Mouse (Mus musculus) large intestine, adult 2 months (tissue): ENCODE results near the gene Spef2. TPM values are rescaled to one million over a fixed set of nuclear protein-coding genes. Genes with fewer than 3 reads are reported as not detected.
"Not testable (repeated sequence)": the region's sequence is repeated elsewhere in the genome, so short reads cannot be mapped to it uniquely, and the experiment has no call there.

Experiments used
- DNase-seq: peaks from one replicate; pipeline ENCODE4 v3.0.0-alpha.2; 2012; ENCODE audit warnings: low read depth, low spot score
- WGBS: fragments of 180-500 bp; shearing (Covaris S2); methylation state at CpG from one replicate; pipeline ENCODE4 v1.1.7; 2018; 5-methylcytosine and 5-hydroxymethylcytosine counted together
- polyA plus RNA-seq: library from polyadenylated mRNA; depleted of rRNA; stranded (reverse); fragments of >200 nt; gene quantifications from 2 replicates; pipeline ENCODE4 v1.2.3, GENCODE M21; 2012; rRNA removed

Gene Spef2
- polyA plus RNA-seq = not detected in 2 replicates

DNA sequence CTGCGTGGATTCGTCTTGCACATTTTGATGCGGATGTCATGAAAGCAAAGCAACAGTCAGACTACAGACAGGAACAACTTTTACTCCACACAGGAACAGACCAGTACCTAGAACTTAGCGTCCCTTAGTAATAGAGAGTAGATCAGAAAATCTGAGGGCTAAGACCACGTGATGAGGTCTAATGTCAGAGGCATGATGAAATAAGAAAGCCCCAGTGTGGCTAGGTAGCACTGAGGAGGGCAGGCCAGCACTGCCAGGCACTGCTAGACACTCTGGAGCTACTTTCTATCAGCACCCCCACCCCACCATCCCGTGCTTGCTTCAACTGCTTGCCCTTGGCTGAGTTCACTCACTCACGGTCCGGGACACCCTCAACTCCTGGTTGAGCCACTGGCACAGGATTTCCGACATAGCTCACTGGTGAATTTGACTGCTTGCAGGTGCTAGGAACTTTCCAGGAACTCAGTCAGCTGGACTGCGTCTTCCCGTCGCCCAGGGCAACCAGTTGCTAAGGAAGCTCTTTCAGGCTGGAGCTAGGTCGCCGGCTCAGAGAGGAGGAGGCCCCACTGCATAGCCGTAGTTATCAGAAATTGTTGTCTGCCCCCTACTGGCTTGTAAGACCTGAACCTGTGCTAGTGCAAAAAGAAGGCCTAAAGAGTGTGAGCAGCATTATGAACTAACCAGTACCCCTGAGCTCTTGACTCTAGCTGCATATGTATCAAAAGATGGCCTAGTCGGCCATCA lies at the start of gene Spef2:
Gene Spef2 (minus strand): TSS at position 510 of the 744 bp plus-strand sequence.
- DNase-seq = peak; percentile 0
- 26% methylated on average over 16 of the region's 16 CpGs for WGBS

DNA sequence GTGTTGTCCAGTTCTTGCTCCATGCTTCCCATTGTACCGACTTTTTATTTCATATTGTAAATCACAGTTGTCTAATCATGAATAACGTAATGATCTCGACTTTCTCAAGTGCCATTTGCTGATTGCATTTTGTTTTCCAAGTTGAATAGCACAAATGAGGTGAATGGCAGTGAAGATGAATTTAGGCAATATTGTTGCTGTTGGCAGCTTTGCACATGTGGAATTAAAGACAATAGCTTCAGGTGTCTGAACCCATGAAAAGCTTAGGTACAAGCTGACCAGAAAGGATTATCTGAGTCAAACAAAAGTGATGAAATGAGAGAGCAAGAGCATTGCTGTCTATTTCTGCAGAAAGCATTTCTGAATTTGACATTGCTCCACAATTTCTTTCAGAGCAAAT lies 45.5 kb upstream of the Spef2 start:
- no peak for DNase-seq
- WGBS = 83% methylated on average over 3 of the region's 3 CpGs

DNA sequence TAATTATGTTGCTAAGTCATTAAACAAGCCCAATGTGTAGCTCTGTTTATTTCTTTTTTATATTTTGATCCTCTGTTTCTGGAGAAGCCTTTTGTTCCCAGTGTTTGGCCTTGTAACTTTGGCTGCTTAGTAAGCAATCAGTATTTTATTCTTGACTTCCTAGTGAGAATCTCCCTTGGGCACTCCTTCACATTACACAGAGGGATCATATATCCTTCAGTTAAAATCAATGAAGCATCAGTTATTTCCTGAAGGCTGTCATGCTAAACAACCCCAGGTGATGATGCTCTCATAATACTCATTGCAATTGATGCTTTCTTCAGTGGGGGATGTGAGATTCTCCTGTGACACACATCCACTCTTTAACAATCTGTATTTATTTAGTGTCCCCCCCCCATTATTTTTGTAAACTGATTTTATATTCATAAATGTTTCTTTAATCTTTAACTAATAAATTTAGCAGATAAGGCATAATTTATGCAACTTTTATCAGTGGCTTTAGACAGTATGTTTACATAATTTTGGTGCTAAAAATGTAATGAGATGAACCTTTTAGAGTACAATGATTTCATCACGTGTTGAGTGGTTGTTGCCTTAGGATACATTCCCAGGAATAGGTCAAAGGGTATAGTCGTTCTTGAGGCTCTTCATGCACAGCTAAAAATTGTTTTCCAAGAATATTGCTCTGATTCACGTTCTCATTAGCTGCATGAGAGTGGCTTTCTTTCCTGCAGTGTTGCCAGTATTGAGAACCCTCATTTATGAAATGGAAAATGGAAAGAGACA lies 39.8 kb upstream of the Spef2 start:
- 37% methylated on average over 3 of the region's 3 CpGs for WGBS

DNA sequence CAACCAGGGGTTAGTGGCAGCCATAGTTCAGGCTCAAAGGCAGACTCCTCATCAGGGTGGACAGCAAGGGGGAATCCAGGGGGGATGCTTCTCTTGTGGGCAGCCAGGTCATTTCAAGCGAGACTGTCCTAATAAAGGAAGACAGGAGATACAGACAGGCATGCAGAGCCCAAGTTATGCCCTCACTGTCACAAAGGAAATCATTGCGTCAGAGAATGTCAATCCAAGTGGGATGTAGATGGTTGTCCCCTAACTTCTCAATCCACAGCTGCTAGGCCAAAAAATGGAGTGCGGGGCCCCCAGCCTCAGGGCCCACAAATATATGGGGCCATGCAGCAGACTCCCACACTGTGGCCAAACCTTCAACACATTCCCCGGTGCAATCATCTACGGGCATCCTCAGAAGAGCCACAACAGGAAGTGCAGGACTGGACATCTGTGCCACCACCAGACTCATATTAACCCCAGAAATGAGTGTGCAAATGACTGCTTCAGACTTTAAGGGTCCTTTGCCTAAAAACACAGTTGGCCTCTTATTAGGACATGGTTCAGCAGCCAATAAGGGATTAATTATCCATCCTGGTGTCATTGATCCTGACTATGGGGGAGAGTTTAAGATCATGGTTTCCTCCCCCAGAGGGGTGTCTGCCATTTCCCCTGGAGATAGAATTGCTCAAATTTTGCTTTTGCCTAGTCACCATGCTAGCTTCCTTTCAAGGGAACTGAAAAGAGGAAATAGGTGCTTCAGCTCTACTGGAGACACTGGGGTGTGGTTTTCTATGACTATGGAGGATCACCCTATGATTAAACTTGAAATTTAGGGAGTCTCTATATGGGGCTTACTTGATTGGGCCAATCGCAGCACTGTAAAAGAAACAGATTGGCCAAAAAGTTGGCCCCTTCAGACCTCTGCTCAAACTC lies 25.8 kb upstream of the Spef2 start:
- not testable (repeated sequence) for DNase-seq
- 89% methylated on average over 6 of the region's 6 CpGs for WGBS

More for the DNA sequence above, 39.8 kb upstream of the Spef2 start:
- DNase-seq = no peak

DNA sequence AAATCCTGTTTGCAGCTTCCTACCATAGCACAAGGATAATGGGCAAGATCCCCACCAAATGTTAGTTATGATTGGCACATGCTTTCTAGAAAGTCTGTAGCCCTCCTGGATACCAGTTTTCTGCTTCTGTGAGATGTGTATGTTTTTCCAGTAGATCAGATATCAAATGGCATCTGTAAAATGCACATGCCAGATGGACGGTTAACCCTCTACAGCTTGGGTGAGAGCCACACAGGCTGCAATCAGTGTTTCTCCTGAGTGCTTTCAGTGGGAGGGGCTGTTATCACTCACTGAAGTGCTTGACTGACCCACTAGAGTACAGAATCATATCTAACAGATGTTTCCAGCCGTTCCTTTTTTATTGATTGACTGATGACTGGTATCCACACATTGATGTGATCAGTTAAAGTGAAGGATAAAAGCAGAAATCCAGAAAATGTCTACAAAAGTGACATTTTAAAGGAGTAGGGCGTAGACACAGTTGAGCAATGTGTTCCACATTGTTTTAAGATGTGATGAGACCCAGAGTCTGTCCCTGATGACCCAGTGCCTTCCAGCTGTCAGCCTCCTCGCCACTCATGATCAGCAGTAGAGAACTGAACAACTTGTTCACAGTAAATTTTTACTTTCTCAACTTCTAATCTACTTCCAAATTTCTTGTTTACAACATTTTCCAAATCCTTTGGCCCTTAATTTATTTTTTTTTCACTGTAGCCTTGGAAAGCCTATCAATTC lies 19.7 kb upstream of the Spef2 start:
- no peak for DNase-seq
- WGBS = 51% methylated on average over 4 of the region's 4 CpGs

DNA sequence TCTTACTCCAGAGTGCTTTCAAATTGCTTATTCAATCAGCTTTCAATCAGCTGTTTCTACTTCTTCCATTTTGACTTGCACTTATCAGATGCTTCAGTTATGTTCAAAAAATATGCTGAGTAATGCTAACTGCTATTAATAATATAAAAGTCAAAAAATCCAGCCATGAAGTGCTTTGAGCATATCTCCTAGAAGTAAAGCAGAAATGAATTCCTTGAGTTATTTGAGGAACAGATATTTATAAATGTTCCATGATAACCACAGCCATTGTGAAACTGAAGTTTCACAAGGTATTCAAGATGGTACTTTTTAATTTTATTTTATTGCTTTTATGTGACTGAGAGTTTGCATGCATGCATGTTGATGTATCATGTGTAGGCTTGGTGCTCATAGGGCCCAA lies 18.4 kb upstream of the Spef2 start:
- DNase-seq = no peak

DNA sequence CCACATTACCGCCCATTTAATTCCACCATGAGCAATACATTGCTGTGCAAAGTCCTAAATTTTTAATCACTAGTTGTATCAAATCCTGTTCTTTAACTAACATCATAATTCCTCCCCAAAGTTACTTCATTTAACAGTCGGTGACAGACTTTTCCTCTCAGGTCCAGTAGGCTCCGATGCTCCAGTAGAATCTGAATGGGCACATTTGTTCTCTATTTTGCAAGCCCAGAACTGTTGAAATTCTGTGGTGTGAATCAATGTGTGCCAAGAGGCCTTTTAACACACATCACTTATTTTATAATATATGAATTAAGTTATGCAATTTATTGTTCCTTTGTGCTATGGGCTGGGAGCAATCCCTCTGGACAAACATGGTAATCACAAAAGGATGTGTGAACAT lies 2.3 kb upstream of the Spef2 start:
- DNase-seq = no peak
- WGBS = 89% methylated on average over 3 of the region's 3 CpGs

DNA sequence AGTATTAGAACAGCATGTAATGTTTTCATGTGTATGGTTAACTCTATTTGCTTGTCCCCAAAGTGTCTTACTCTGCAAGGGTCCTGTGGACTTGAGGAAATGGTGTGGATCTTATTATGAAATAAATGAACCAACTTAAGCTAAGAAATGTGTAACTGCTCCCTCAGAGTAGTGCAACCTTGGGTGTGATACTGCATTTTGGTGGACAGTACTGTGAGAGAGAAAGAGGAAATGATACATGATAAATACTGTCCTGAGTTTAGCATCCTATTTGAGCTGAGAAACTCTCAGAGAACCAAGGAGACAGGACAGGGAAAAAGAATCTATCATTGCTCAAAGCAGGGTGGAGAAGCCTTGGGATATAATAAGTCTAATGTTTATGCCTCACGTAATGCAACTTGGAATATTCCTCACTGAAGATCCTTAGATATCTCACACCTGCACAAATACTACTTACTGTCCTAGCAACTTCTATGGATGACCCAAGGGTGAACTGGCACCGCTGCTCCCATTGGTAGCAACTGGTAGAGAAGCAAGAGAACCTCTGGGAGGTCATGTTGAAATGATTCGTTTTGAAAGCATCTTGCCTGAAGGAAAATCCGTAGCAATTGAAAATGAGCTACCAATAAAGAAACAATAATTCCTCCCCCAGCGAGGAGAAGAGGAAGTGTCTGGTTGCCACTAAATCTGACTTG lies 1.1 kb downstream of the Spef2 start:
- WGBS = 64% methylated on average over 5 of the region's 5 CpGs
- no peak for DNase-seq

DNA sequence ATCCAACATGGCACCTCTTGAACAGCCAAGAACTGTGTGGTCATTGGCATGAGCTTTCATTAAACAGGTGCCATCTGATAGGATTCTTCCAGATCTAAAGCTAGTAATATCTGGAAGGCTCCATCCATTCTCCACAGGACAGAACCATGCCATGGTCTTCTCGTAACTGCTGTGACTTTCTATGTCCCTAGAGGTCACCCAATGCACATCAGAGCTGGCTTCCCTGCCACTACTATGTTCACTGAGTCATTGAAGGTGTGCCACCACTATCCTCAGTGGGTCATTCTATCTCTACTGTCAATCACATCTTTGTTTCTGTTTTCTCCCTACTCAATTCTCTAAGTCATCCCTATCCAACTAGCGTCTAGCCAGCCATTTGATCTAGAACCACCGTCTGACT lies 6.5 kb downstream of the Spef2 start:
- WGBS = 85% methylated on average over 3 of the region's 3 CpGs
- DNase-seq = no peak

DNA sequence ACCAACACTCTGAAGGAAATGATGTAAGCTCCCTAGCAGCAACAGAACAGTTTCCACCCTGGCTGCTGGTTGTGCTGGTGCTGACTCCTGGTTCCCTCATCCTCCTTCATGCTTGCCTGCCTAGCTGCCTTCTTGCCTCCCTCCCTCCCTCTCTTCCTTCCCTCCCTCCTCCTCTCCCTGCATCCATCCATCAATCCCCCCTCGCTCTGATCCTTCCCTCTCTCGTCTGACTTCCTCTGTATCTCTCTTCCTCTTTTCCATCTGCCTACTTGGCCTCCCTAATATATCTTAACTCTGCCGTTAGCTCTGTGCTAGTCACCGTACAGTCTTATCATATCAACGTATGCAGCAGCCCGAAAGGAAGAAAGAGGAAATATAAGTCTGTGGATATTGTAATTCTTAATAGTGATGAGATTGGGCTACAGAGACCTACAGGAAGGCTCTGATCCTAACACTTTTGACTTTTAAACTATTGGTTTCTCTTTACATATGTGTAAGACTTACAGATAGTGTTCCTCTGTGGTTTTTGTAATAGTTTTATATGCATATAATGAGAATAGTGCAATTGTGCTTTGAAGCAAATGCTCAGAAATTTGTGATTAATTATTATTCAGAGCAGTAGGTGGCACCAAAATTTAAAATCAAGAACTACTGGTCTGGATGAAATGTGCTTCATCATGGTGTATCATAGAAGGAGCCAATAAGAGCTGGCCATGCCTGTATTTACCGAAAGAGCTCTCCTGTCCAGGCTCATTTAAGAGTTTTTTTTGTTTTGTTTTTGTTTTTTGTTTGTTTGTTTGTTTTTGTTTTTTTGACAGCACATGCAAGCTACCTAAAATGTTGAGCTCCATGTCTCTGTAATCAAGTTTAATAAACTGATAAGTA lies 33.9 kb downstream of the Spef2 start:
- 79% methylated on average over 7 of the region's 7 CpGs for WGBS
- no peak for DNase-seq

DNA sequence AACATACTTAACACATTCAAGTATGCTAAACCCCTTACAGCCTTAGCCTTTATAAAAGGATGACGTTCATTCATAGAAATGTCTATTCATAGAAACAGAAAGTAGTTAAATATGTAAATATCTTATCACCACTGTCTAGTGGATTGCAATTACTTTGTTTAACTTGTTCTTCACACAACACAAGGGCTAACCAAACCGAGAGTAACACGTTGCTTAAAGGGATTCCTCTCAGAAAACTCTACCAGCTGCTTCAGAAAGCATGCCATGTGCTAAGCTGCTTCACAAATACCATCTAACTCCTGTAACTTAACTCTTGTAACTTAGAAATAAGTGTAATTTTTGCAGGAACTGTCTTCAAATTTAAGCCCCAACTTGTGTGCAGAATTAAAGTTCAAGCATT lies 35.0 kb downstream of the Spef2 start:
- 49% methylated on average over 3 of the region's 3 CpGs for WGBS
- no peak for DNase-seq

DNA sequence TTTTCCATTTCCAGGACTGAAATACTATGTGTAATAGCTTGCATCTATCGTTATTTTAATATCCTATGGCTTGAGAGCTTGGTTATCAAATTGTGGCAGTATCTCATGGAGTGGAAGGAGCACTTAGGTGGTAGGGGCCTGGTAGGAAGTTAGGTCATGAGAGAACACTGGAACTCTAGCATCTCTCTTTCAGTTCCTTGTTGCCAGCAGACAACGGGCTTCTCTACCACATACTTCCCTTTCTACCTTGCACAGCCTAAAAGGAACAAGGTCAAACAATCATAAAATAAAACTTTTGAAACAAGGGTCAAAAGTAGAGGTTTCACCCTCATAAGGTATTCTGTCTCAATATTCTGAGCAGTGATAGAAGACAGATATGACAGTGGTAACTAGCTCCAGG lies 38.3 kb downstream of the Spef2 start:
- no peak for DNase-seq
- WGBS = 67% methylated on average over 2 of the region's 2 CpGs

DNA sequence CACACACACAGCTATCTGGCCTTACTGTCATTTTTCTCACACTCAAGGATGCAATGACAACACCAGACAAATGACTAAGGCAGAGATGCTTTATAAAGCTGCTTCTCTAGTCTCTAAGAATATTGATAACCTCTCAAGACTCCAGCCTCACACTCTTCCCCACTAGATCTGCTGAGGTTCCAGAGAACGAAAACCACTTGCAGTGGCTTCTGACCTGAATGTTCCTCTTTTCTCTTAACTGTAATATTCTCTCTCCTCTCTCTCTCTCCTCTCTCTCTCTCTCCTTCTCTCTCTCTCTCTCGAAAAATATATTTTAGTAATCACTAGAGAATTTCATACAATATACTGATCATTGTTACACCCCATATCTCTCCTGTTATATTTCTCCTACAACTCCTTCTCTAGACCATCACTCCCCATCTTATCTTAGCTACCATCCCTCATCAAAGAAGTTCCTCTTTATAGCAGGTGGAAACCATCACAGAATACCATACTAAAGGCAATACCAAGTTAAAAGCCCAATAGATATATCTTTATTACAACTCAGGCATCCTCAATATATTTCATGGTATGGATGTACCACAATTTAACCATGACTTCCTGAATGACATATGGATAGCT lies 42.7 kb downstream of the Spef2 start:
- DNase-seq = no peak
- WGBS = 75% methylated on average over 2 of the region's 2 CpGs

DNA sequence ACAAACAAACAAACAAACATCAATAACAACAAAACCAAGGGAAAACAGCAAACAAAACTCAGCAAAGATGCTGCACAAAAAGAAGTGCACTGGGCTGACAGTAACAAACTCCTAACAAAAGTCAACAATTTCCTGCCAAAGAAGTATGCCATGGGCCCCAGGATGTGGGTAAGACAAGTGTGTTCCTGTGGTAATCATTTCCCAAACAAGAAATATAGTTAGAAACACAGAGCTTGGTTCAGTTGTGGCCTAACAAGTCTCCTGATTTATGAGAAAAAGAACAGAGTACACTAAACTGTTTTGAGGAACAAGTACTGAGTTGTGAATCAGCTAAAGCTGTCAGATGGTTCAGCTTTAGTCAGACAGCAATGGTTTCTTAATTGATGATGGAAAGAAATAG lies 46.8 kb downstream of the Spef2 start:
- no peak for DNase-seq

DNA sequence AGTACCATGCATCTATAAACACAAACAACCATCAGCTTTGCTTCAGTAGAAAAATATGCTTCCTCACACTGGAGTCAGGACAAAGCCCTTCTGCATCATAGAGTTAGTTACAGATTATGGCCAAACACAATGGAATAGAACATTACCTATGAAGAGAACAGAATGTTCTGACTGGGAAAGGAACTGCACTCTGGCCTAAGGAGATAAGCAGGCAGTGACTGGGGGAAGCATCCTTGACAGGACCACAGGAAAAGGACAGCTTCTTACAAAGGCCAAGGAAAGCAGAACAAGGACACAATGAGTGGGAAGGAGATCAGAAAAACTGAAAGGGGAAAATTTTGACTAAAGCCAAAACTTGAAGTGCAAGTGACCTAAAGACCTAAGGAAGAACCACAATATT lies 56.9 kb downstream of the Spef2 start:
- no peak for DNase-seq

DNA sequence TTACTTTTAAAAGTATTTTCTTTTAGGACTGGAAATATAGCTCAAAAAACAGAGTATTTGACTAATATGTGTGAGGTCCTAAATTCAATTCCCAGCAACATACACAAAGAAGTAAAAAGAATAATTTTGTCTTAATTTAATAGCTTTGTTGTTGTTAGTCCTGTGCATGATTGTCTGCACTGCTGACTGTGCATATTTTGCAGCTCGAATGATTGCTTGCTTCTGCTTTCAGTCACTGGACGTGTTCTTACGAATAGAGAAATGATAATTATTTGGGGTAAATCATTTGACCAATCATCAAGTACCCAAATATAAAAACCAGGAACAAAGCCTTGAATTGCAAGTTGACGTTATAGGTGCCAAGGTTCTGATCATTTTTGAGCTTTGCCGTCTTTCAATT lies 57.8 kb downstream of the Spef2 start:
- DNase-seq = no peak
- WGBS = 85% methylated on average over 5 of the region's 5 CpGs

DNA sequence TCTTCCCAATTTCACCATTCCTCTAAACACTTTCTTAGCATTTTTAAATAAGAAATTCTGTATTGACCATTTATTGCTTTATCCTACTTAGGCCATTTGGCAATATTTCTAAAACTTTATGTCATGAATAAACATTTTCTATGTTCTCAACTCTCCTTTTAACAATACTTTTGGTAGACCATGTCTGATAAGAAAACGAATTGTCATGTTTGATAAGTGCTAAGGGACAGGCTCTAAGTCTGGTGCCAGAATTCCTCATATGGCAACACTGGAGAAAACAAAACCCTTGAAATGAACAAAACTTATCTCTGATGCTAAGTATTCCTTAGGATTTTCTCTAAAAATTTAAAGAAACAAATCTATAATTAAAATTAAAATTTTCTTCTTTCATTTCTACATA lies 58.2 kb downstream of the Spef2 start:
- no peak for DNase-seq
- 33% methylated on average over 1 of the region's 1 CpGs for WGBS

DNA sequence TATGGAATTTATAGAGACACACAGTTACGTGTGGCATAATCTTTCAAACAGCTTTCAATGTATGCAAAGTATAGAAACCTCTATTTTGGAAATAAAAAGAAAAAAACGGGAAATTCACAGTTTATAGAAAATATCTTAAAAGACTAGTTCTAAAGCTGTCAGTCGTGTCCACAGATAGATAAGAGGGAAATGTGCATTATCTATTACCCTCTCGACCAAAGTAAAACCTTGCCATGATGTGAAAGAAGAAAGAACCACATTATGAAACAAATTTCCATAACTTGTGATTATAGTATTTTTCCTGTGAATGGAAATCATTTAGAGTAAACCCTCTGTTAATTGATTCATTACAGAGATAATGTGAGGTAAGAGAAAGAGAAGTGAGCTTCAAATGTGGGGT lies 65.2 kb downstream of the Spef2 start:
- WGBS = 73% methylated on average over 4 of the region's 4 CpGs

More for the DNA sequence above, 65.2 kb downstream of the Spef2 start:
- no peak for DNase-seq
